Mouse (Mus musculus) left cerebral cortex, postnatal 10 days (tissue): ENCODE results near the gene Papolb. TPM values are rescaled to one million over a fixed set of nuclear protein-coding genes. Genes with fewer than 3 reads are reported as not detected.
A peak's percentile ranks its signal among the peaks of the same experiment; 100 is the strongest.

ENCODE experiments used
- DNase-seq, 2 experiments: peaks; one replicate each; pipeline ENCODE4 v3.0.0; 2021 to 2022; ENCODE audit warnings: low spot score in 2 of 2, mixed read lengths in 1 of 2; ENCODE audit errors: extremely low spot score in 1 of 2
- intact Hi-C: fragments of 180-260 bp; cut with DNase I; formaldehyde crosslinking; loops from one replicate; pipeline ENCODE4 v1.15.1; 2025
- total RNA-seq, 2 experiments: library from RNA; stranded (reverse); gene quantifications; 2 replicates each; pipeline ENCODE4 v1.2.3; 2021

The Papolb gene
- under 1 TPM; 0.87 to 0.88 TPM for total RNA-seq

DNA sequence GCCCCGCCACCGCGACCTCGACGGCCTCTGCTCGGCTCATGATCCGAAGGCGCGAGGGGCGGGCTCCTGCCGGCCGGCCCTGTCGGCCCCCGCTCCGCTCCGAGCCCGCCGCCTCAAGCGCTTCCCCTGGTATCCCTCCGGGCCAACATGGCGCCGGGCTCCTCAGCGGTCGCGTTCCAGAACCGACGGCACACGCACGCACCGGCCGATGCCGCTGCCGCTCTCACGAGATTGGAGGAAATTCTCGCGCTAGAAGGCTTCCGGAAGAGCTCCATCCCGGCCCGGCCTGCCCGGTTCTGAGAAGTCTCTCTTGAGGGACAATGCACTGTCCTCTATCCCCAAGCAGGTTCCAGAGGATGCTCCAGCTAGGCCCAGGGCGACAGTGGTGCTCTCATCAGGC lies at the start of gene Papolb:
TSS of gene Papolb (minus strand) at position 162 of the 400 bp plus-strand sequence.
- intact Hi-C loops, result no loop called here
- no peak for DNase-seq

DNA sequence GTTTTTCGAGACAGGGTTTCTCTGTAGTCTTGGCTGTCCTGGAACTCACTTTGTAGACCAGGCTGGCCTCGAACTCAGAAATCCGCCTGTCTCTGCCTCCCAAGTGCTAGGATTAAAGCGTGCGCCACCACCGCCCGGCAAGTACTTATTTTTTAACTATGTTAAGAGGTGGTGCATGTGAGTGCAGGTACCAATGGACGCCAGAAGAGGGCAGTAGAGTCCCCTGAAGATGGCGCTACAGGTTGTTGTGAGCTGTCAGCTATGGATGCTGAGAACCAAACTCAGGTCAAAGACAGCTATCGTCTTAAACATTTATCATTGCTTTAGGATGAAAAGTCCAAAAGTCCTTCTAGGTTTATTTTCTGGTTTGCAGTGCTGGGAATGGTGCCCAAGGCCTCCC lies 48.3 kb upstream of the Papolb start:
- DNase-seq, result no peak
- intact Hi-C loops, result no loop called here

DNA sequence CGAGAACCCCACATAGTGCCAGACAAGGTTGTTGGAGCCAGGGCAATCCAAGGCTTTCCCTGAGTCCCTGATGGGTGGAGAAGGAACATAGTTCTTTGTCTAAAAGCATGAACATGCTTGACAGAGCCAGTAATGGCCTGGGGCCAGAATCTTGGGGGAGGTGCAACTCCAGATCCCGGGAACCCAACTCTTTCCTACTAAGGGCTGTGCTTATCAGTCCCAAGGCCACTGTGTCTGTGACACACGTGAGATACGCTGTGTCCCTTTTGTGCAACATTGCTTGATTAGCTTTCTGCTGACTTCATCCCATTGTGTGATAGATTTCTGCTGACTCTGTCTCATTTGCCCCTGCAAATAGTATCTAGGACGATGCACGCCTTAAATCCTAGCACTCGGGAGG lies 47.0 kb upstream of the Papolb start:
- DNase-seq, result peak in 1 of 2 experiments; percentile 47
- intact Hi-C loops, result no loop called here

DNA sequence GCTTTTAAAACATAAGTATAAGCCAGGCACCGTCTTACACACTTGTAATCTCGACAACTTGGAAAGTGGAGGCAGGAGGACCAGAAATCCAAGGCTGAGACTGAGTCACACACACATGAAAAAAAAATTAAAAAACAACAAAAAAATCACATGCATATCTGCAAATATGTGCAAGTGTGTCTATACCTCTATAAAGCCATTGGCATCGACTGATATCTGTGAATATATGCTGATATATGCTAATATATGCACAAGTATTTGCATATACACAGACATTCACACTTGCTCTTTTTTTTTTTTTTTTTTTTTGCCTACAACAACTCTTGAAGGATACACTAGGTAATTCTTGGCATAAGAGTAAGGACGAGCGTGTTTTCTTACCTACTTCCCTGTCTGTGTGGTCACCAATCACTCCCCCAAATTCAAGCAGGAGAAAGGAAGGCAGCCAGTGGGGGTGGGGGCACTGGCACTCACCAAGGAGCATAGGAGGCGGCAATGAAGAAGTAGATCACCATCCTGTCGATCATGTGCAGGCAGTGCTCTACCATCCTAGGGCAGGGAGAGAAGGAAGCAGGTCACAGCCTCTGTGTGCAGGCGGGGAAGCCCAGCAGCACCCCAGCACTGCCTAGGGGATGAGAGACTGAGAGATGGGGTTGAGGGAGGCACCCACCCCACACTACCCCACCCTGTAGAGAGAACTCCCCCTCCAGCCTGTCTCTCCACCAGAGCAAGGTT lies 44.6 kb upstream of the Papolb start:
- no peak for DNase-seq
- intact Hi-C loops, result no loop called here

DNA sequence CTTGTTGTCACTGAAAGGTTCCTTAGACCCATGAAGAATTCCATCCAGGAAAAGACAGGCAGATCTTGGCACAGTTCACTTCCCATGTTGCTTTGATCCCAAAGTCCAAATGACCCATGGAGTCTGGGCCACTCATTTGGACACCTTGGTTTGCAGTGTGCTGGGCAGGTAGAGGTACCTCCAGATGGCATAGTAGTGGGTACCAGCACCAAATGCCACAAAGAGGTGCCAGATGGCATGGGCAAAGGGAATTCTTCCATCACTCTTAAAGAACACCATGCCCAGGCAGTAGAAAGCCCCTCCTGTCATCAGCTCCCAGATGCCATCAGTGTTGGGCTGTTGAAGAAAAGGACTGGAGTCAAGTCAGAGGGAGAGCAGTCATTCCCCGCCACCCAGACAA lies 34.7 kb upstream of the Papolb start:
- intact Hi-C loops, result no loop called here
- DNase-seq, result no peak

DNA sequence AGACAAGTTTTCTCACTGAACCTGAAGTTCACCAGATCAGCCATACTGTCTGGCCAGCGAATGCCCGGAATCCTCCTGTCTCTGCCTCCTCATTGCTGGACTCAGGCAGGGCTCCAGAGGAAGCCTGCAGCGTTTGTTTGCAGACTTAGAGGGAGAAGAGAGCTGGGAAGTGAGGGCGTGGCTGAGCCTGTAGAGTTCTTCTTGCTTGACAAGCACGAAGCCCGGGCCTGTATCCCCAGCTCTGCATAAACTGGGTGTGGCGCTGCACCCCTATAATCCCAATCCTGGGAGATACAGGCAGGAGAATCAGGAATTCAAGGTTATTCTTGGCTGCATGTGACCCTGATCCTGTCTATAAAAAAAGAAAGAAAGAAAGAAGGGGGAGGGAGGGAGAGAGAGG lies 30.4 kb upstream of the Papolb start:
- intact Hi-C loops, result no loop called here
- DNase-seq, result no peak

DNA sequence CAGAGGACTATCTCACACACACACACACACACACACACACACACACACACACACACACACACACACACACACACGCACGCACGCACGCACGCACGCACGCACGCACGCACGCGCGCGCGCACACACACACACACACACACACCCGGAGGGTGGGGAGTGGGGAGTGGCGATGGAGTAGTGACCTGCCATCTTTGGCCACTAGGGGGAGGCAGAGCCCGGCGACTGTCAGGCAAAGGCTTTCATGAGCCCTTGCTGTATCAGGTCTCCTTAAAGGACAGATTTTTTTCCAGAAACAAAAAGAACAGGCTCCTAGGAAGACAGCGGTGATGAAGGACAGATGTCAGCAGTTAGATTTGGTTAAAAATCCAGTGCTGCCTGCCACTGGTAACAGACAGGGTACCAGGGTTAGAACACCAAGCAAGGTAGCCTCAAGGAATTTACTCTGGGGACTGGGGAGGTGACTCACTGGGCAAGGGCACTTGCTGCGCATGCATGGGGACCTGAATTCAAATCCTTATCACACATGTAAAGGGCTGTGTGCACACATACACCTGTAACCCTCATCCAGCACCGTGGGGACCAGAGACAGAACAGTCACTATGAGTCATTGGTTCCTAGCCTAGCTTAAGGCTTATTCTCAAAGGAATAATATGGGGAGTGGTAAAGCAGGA lies 27.7 kb upstream of the Papolb start:
- intact Hi-C loops, result loop anchor here (2.0 to 5.0 kb wide), 2 partner anchors 63 to 160 kb away; no protein-coding TSS in a partner anchor

DNA sequence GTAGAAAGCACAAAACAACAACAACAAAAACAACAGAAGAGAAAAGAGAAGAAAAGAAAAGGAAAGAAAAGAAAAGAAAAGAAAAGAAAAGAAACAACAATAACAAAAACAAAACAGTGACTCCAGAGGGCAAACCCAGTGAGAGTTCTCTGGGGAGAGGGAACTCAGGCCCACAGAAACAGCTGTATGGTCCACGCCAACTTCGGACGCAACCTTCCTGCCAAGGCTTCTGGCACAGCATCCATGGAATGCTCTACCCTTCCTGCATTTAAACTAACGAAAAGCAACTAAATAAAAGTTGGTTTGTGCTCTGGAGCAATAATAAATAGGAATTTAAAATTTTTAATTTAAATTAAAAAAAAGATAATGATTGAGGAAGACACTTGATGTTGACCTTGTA lies 26.8 kb upstream of the Papolb start:
- intact Hi-C loops, result loop anchor here (2.0 to 5.0 kb wide), 2 partner anchors 64 to 161 kb away; no protein-coding TSS in a partner anchor
- DNase-seq, result no peak

More for the DNA sequence above, 27.7 kb upstream of the Papolb start:
- peak; percentile 84 to 89 for DNase-seq

DNA sequence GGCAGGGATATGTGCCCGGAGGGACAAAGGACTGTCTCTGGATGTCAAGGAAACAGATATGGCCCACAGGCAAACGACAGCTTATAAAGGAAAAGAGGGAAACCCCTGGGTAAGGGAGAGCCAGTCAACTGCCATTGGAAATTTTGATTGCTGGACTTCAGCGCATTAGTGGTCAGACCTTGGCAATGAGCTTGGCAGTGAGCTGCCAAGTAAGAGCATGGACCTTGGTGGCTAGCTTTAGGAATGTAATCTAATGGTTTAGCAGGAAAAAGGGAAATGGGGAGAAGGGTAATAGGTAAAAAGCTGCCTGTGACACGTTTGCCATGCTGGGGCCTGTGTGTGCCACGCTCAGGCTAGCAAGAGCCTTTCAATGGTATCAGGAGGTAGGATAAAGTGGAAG lies 26.0 kb upstream of the Papolb start:
- intact Hi-C loops, result loop anchor here (2.0 to 5.0 kb wide), 2 partner anchors 65 to 161 kb away; no protein-coding TSS in a partner anchor
- DNase-seq, result no peak

DNA sequence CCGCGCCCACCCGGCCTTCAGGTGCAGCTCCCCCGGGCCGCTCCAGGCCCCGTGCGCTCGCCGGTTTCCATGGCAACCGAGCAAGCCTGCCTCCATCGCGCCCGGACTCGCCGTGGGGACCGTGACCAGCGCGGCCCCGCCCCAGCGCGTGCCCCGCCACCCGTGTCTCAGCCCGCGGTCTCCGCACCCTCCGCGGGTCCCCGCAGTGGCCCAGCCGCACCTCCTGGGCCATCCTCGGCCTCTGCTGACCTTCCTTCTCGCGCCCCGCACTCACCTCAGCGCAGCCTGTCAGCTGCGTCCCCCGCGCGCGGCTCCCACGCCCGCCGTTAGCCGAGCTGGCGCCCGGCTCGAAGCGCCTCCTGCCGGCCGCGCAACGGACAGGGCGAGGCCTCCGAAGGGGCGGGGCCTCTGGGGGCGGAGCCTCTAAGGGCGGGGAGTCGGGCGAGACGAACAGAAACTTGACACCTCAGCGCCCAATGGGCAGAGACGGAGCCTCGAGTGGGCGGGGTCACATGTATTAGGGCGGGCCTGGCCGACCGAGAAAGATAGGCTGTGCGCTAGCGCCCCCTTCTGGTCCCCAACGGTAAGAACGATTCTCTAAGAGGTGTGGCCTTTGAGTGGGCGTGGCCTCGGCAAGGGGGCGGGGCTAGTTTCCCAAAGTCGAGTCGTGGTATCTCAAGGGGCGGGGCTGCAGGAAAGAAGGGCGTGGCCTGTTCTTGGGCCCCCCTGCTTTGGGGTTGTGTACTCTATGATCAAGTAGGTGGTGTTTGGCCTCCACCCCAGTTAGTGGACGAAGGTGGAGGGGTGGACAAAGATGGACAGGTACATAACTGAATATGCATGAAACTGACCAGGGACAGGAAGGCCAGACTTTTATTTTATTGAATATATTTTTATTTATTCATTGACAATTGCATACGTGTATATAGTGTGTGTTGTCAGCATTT lies 21.1 kb upstream of the Papolb start, which contains the start of gene Radil:
TSS of gene Radil (minus strand) at position 393 of the 947 bp plus-strand sequence.
- intact Hi-C loops, result loop anchor here (5.0 kb wide), 1 partner anchor 74 kb away; no protein-coding TSS in a partner anchor
- DNase-seq, result peak; percentile 97 to 99

DNA sequence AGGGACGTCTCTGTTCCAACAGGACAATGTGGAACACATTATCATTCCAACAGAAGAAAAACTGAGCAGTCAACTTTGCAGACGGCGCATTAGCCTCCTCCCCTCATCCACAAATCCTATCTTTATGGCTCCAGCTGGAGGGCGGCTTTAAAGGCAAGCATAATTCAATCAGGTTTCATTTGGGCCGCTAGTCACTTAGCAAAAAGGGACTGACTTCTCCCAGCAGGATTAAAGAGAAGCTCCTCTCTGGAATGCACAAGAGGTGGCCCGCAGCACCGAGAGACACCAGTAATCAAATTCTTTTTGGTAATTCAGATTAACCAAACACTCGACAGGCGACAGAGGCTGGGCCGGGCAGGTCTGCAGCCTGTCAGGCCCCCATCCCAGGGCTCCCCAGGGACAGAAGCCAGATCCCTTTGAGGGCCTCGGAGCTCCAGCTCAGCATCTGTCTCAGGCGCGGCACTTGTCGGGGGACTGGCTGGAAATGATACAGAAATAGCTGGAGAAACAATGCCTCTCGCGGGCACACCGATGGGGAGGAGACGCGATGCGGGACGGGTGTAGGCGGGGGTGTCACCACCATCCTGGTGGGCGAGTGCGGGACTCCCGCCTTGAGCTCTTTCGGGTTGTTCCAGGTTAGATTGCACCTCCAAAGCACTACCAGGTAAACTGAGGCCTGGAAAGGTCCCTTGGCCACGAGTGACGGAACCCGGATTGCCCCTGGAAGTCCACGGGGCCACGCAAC lies 20.3 kb upstream of the Papolb start:
- DNase-seq, result peak; percentile 59 to 67
- intact Hi-C loops, result loop anchor here (2.0 to 5.0 kb wide), 2 partner anchors 47 to 73 kb away; no protein-coding TSS in a partner anchor

DNA sequence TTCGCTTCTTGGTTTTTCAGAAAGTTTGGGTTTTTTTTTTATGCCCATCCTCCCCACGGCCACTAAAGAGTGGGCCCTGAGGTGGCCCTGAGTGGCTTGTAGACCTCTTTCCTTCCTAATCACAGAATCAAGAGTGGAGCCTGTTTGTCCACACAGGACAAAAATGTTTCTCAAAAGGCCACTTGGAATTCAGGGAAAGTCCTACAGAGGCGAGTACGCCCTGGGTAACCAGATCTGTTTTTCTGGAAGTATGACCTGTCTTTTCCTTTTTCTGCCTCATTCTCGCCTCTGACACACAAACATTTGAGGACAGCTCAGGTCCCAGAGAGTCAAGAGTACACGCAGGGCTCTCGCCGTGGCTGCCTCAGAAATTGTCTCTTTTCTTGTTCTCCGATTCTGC lies 19.6 kb upstream of the Papolb start:
- DNase-seq, result no peak
- intact Hi-C loops, result loop anchor here (2.0 kb wide), 1 partner anchor 47 kb away; no protein-coding TSS in a partner anchor

DNA sequence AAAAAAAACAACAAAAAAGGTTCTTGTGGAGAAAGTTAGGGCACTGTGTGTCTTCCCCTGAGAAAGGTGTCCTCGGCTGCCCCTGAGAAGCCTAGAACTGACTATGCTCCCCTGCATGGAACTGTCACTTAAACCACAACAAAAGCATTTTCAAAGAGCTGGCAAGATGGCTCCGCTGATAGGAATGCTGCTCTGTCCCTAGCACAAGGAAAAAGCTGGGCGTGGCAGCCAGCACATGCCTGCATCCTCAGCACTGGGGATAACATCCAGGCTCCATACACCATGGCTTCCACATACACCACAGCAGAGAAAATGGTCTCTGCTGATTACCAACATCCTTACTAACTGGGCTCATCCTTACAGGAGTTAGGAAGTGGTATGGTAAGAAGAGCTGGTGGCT lies 17.2 kb upstream of the Papolb start:
- DNase-seq, result no peak
- intact Hi-C loops, result no loop called here

DNA sequence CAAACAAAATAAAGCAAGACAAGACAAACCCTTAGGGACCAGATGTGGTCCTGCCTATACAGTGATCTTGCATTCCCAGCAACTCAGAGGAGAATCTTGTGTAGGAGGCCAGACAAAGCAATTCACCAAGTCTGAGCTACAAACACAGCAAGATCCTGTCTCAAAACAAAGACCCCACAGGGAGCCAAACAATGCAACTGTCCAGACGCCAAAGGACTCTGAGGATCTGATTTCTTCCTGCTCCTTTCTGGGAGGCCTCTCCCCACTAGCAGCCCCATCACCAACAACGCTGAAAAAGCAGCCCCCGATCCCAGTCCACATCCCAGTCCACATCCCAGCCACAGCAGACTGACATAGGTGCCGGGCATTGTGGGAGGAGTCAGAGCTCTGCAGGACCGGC lies 16.5 kb upstream of the Papolb start:
- intact Hi-C loops, result no loop called here
- DNase-seq, result no peak

DNA sequence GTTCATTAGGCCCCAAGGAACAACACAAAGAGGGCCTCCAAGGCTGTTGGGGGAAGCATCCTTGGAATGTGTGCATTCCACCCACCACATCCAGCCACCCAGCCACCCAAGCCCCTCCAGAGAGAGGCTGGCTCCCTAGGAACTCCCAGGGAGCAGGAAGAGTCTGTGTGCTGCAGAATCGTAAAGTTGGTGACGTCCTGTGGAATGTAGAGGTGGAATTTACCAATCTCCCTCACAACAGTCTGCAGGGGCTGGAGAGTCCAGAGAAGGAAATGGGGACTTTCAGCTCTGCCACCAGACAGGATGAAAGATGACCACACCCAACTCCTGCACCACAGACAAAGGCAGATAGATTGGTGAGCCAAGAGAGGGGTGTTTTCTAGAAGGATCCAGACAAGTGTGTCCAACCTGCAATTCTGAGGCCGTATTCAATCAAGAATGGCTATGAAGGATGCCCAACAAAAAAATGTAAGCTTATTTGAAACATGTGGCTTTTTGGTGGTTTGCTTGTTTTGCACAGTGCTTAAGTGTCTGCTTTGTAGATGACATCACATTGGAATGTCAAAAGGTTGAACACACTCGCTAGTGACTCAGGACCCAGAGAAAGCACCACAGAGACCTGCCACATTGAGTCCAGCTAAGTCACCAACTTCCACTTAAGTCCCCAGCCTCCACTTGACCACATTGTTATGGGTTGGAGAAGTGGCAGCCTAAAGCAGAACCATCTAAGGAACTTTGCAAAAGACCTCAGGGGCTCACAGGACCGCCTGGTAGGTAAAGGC lies 15.3 kb upstream of the Papolb start:
- intact Hi-C loops, result no loop called here
- DNase-seq, result no peak

DNA sequence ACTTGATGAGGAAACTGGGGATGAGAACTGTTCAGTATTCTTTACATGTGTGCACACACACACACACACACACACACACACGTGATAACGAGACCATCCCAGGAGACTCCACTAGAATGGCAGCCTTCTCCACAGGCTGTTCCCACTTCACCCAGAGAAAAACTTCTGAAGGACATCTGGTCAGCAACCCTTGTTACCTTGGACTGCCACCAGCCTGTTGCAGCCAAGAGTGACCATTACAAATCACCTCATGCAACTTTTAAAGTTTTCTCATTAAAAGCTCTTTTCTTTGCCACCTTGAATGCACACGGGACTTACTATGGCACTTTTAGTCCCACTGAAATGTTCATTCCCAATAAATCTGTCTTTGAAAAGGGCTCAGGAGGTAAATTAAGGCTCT lies 7.4 kb upstream of the Papolb start:
- intact Hi-C loops, result no loop called here
- no peak for DNase-seq

DNA sequence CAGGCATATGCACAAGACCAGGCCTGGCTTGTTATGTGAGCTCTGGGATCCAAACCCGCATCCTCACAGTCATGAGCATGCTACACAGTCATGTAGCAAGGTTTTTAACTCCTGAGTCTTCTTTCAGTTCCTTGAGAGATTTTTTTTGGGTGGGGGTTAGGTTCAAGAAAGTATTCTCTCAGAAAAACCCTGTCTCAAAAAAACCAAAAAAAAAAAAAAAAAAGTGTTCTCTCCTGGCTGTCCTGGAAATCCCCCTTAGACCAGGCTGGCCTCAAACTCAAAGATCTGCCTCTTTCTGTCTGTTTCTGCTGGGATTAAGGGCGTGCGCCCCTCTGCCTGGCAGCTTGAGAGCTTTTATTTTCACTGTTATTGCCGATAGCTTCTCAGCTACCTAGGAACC lies 5.5 kb upstream of the Papolb start:
- no peak for DNase-seq
- intact Hi-C loops, result no loop called here
